Mouse (Mus musculus): Measurements from ENCODE around the gene Lgr4. TPM values are rescaled to one million over a fixed set of nuclear protein-coding genes. Genes with fewer than 3 reads are reported as not detected.
"Not testable (repeated sequence)": the region's sequence is repeated elsewhere in the genome, so short reads cannot be mapped to it uniquely, and the experiment has no call there.

Lgr4 gene
- 10 to 100 TPM; 17.3 to 18.8 TPM for total RNA-seq (2021)
- long read RNA-seq, experiment 1, full-length matches to known transcripts = 6 of 7 reads
- long read RNA-seq, experiment 1, partial matches to known transcripts = 0 of 7 reads
- long read RNA-seq, experiment 1, other reads (novel, unspliced or antisense) = 1 of 7 reads
- long read RNA-seq, experiment 2, full-length matches to known transcripts = 9 of 12 reads
- long read RNA-seq, experiment 2, partial matches to known transcripts = 1 of 12 reads
- long read RNA-seq, experiment 2, other reads (novel, unspliced or antisense) = 2 of 12 reads

- intact Hi-C loops (cut with DNase I; ENCODE audit: low total_unique reads) = loop anchor here (10.0 kb wide), 1 partner anchor 77 kb away; no protein-coding TSS in a partner anchor
- DNase-seq = peak; percentile 96
Observed at GRCm38 (mm10) chr2:109917496-109918413, at the start of gene Lgr4. Gene Lgr4 (plus strand): TSS chr2:109917647.

GRCm38 (mm10) chr2:109879429-109879828, 38.0 kb upstream of the Lgr4 start:
- DNase-seq; intact Hi-C loops (cut with DNase I; ENCODE audit: low total_unique reads): not testable (repeated sequence)

- no peak for DNase-seq
- intact Hi-C loops (cut with DNase I; ENCODE audit: low total_unique reads) = no loop called here
Observed at GRCm38 (mm10) chr2:109881111-109881510, 36.3 kb upstream of the Lgr4 start.

- intact Hi-C loops (cut with DNase I; ENCODE audit: low total_unique reads) = no loop called here
- DNase-seq = no peak
Observed at GRCm38 (mm10) chr2:109881625-109882024, 35.8 kb upstream of the Lgr4 start.

GRCm38 (mm10) chr2:109884106-109884505, 33.3 kb upstream of the Lgr4 start:
- intact Hi-C loops (cut with DNase I; ENCODE audit: low total_unique reads) = no loop called here
- DNase-seq = no peak

- no peak for DNase-seq
- intact Hi-C loops (cut with DNase I; ENCODE audit: low total_unique reads) = no loop called here
Observed at GRCm38 (mm10) chr2:109884507-109884906, 32.9 kb upstream of the Lgr4 start.

- no peak for DNase-seq
- intact Hi-C loops (cut with DNase I; ENCODE audit: low total_unique reads) = no loop called here
Observed at GRCm38 (mm10) chr2:109890068-109890467, 27.4 kb upstream of the Lgr4 start.

- peak; percentile 95 for DNase-seq
- intact Hi-C loops (cut with DNase I; ENCODE audit: low total_unique reads) = no loop called here
Observed at GRCm38 (mm10) chr2:109890597-109890996, 26.9 kb upstream of the Lgr4 start, which contains the start of gene Lin7c. Gene Lin7c (plus strand): TSS chr2:109890853.

- DNase-seq = no peak
- intact Hi-C loops (cut with DNase I; ENCODE audit: low total_unique reads) = no loop called here
Observed at GRCm38 (mm10) chr2:109891031-109891430, 26.4 kb upstream of the Lgr4 start.

- intact Hi-C loops (cut with DNase I; ENCODE audit: low total_unique reads) = no loop called here
- no peak for DNase-seq
Observed at GRCm38 (mm10) chr2:109891471-109891870, 26.0 kb upstream of the Lgr4 start.

- intact Hi-C loops (cut with DNase I; ENCODE audit: low total_unique reads) = no loop called here
- no peak for DNase-seq
Observed at GRCm38 (mm10) chr2:109896311-109896710, 21.1 kb upstream of the Lgr4 start.

- no peak for DNase-seq
- intact Hi-C loops (cut with DNase I; ENCODE audit: low total_unique reads) = no loop called here
Observed at GRCm38 (mm10) chr2:109902869-109903268, 14.6 kb upstream of the Lgr4 start.

- intact Hi-C loops (cut with DNase I; ENCODE audit: low total_unique reads) = loop anchor here (2.0 kb wide), 1 partner anchor 301 kb away; no protein-coding TSS in a partner anchor
- DNase-seq = peak; percentile 79
Observed at GRCm38 (mm10) chr2:109904171-109904821, 13.2 kb upstream of the Lgr4 start.

- DNase-seq = no peak
- intact Hi-C loops (cut with DNase I; ENCODE audit: low total_unique reads) = no loop called here
Observed at GRCm38 (mm10) chr2:109909122-109909521, 8.3 kb upstream of the Lgr4 start.

- DNase-seq = no peak
- intact Hi-C loops (cut with DNase I; ENCODE audit: low total_unique reads) = loop anchor here (10.0 kb wide), 1 partner anchor 83 kb away; no protein-coding TSS in a partner anchor
Observed at GRCm38 (mm10) chr2:109912216-109912615, 5.2 kb upstream of the Lgr4 start.

- intact Hi-C loops (cut with DNase I; ENCODE audit: low total_unique reads) = loop anchor here (10.0 kb wide), 1 partner anchor 82 kb away; no protein-coding TSS in a partner anchor
- no peak for DNase-seq
Observed at GRCm38 (mm10) chr2:109912766-109913165, 4.7 kb upstream of the Lgr4 start.

GRCm38 (mm10) chr2:109913241-109913640, 4.2 kb upstream of the Lgr4 start:
- intact Hi-C loops (cut with DNase I; ENCODE audit: low total_unique reads) = loop anchor here (10.0 kb wide), 1 partner anchor 82 kb away; no protein-coding TSS in a partner anchor
- DNase-seq = no peak

GRCm38 (mm10) chr2:109914601-109915000, 2.8 kb upstream of the Lgr4 start:
- no peak for DNase-seq
- intact Hi-C loops (cut with DNase I; ENCODE audit: low total_unique reads) = loop anchor here (10.0 kb wide), 1 partner anchor 80 kb away; no protein-coding TSS in a partner anchor

GRCm38 (mm10) chr2:109916782-109917495, 508 bp upstream of the Lgr4 start:
- no peak for DNase-seq
- intact Hi-C loops (cut with DNase I; ENCODE audit: low total_unique reads) = loop anchor here (10.0 kb wide), 1 partner anchor 78 kb away; no protein-coding TSS in a partner anchor
